Mouse (Mus musculus) ES-E14 (cell line): ENCODE data around the gene Clint1.

Source experiments
- CHD2 ChIP-seq: IDR thresholded peaks from 2 replicates; pipeline ENCODE4 v1.6.1; 2014; ENCODE audit warnings: mild to moderate bottlenecking, low read depth, low read length, inconsistent platforms
- HCFC1 ChIP-seq: IDR thresholded peaks from 2 replicates; pipeline ENCODE4 v1.6.1; 2012; ENCODE audit warnings: low read length, inconsistent platforms, borderline replicate concordance; ENCODE audit not compliant: insufficient read depth
- MAFK ChIP-seq: IDR thresholded peaks from 2 replicates; pipeline ENCODE4 v1.6.1; 2014; ENCODE audit warnings: mild to moderate bottlenecking, low read depth, low read length, inconsistent platforms; ENCODE audit not compliant: insufficient read depth
- ZC3H11A ChIP-seq: IDR thresholded peaks from 2 replicates; pipeline ENCODE4 v1.6.1; 2012; ENCODE audit warnings: low read depth, mild to moderate bottlenecking, inconsistent platforms, low read length, borderline replicate concordance
- ZNF384 ChIP-seq: IDR thresholded peaks from 2 replicates; pipeline ENCODE4 v1.6.1; 2012; ENCODE audit warnings: low read depth, low read length, inconsistent platforms

DNA sequence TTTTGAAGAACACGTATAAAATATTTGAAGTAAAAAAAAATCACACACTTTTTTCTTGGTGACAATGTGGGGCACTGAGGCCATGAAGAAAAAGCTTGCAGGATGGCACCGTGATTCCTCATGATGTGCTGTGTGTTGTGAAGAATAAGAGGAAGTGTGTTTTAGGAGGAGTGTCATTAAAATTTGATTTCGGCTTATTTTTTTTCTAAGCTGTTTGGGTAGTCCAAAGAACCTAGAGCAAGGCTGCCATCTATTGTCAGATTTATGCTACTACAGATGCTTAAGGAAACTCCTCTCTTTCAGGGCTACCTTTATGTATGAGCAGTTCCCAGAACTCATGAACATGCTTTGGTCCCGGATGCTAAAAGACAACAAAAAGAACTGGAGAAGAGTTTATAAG, 32.2 kb downstream of the Clint1 start:
- TF ChIP-seq ZC3H11A = no peak
- TF ChIP-seq CHD2 = no peak
- no peak for TF ChIP-seq HCFC1
- peak; percentile 59; the same call in 1 of the 2 replicates for TF ChIP-seq ZNF384
- TF ChIP-seq MAFK = no peak
